Mouse (Mus musculus): Measurements from ENCODE around the gene Exo1.

Exo1 gene

DNA sequence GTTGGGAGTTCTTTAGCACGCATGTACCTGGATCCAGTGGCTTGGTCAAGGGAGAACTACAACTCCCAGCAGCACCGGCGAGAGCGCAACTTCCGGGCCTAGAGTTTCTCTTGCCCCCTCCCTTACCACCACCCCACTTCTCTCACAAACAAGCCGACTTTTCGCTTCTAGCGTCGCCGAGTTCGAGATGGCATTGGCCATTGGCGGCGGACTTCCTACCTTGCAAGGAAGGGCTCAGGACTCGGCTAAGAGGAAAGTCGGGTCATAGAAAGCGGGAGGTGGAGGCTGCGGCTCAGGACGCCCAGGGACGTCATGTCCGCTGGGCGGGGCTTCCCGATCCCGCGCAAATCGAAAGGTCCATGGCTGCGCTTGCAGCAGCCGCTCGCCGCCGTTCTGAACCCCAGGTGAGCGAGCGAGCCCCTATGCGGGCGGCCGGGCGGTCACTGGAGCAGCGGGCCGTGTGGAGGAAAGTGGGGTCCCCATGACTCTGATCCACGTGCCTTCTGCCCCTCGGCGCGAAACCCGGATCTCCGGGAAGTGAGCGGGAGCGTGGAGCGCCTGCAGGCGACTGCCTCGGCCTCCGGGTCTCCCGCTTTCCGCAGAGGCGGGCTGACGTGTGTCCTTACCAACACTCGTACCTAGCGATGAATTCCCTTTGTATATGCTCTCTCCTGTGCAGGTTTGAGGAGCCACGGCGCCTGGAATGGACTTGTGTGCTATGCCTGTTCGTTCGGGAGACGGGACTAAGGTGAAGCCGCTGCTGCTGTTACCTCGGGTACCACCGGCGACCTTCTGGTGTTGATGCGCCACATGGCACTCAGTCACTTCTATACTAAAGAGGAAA is at the start of gene Exo1:
Gene Exo1, plus strand, starts transcription at position 129 of the 844 bp plus-strand sequence.
- peak; percentile 93 for DNase-seq (ENCODE audit: low read depth)

- DNase-seq (ENCODE audit: low read depth): no peak
Observed at GRCm38 (mm10) chr1:175855515-175855914, 24.9 kb upstream of the Exo1 start.

GRCm38 (mm10) chr1:175867050-175867449 is 13.3 kb upstream of the Exo1 start:
- DNase-seq (ENCODE audit: low read depth): no peak

DNA sequence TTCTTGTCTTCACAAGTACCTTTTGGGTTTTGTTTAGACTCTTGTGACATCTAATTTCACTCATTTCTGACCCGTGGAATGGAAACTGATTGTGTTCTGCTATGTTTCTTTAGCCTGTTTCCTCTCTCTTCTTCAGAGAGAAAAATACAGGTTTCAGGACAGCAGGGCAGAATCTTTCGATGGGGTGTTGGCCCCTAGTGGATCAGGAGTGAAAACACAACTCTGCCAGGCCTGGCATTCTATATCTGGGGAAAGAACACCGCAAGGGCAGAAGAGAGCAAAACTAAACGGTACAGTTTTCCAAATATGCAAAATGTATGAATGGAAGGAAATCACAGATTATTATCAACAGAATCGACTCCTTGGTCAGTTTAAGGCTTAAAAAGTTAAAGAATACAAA is 12.8 kb upstream of the Exo1 start:
- no peak for DNase-seq (ENCODE audit: low read depth)

DNA sequence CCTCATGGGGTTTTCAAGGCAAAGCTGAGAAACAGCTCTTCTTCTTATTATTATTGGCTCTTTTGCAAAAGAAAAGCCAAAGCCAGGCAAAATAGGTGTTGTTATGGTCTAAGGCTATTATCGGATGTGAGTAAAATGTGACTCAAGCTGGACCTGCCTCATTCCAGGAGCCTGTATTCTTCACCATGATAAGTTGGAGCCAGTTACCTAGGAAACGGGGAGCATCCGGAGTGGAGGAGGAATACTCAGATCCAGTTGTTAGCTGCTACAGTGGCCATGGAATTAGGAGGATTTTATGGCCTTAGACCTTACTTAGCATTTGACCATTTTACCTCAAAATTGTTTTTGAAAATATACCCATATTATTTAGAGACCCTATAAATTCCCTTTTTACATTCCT is 9.7 kb upstream of the Exo1 start:
- DNase-seq (ENCODE audit: low read depth): no peak

DNA sequence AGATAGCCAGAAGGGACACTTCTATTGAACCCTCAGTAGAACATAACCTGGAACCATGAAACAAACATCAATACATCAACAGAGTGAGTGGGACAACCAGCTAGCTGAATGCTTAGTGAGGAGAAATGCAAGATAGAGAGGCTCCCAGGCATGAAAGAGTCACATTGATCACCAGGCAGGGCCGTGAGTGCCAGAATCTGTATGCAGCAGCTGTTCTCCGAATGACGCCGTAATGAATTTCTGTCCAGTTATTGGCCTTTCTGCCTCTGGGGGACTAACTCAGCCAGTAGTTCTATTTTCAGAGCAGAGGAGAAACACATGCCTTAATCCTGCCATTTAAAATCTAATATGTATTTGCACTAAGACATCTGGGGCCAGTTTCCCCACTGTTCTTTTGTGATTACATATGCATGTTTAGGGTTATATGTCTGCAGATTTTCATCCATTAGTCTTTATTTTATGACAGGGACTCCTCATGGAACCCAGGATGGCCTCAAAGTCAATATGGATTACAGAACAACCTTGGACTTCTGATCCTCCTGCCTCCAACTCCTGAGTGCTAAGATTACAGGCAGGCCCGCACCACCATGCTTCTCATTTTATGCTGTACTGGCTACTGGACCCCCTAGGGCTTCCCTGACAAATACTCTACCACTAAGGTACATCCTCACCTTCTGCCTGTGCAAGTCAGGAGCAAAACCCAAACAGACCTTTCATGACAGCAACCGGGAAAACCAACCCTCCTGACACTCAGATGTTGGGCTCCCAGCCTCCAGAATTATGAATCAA is 8.2 kb upstream of the Exo1 start:
- no peak for DNase-seq (ENCODE audit: low read depth)

GRCm38 (mm10) chr1:175883398-175883797 is 3.0 kb downstream of the Exo1 start:
- DNase-seq (ENCODE audit: low read depth): no peak

DNA sequence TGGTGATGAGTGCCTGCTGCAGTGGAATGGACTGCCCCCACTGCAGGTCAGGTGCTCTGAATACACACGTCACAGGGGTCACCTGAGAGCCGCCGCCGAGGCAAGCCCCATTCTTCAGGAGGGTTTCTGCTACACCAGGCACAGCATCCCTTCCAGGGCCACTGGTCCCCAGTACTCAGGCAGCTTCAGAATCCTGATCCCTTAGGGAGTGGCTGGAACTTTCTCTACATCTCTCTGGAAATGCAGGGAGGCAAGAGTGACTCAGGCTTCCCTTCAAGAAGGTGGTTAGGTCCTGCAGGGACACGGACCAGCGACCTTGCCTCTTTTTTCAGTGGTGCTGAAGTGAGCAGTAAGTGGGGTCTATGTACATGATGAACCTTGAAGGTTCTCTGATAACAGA is 12.9 kb downstream of the Exo1 start:
- no peak for DNase-seq (ENCODE audit: low read depth)

GRCm38 (mm10) chr1:175893726-175894125 is 13.3 kb downstream of the Exo1 start:
- no peak for DNase-seq (ENCODE audit: low read depth)

- DNase-seq (ENCODE audit: low read depth): no peak
Observed at GRCm38 (mm10) chr1:175911207-175911606, 30.8 kb downstream of the Exo1 start.

DNA sequence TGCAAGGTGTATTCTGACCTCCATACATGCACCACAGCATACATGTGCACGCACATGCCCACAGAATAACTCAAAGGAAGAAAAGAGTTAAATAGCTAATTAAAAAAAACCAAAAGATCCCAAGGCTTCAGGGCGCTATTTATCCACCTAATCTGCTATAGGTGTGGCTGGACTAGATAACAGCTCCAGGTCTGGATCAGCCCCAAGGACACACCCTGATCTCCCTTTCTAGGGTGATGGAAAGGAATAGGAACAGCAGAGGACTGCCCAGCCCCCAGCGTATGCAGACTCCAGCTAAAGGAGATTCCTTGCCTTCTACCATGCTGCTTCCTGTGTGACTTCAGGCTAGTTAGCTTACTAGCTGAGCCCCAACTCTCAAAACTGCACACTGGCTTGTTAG is 31.7 kb downstream of the Exo1 start:
- no peak for DNase-seq (ENCODE audit: low read depth)

GRCm38 (mm10) chr1:175913728-175914303 is 33.4 kb downstream of the Exo1 start:
- DNase-seq (ENCODE audit: low read depth): no peak

GRCm38 (mm10) chr1:175920029-175920428 is 39.6 kb downstream of the Exo1 start, which contains the start of gene Gm38100:
Gene Gm38100 (plus strand): TSS chr1:175920329.
- no peak for DNase-seq (ENCODE audit: low read depth)

DNA sequence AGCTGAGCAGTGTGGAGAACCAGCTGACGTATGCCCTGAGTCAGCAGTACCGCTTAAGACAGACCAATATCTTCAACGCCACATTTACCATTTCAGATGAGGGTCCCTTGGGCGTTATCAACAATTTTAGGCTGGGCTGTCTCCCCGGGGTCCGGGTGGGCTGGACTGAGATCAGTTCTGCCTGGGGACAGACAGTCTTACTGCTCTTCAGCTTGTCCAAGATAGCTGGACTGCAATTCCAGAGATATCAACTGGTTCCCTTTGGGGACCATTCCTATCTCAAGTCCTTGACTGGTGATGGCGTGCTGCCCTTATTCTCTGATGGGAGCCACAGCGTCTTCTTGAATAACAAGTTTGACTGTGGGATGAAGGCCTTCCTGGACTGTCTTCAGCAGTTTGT is 40.7 kb downstream of the Exo1 start:
- DNase-seq (ENCODE audit: low read depth): no peak

DNA sequence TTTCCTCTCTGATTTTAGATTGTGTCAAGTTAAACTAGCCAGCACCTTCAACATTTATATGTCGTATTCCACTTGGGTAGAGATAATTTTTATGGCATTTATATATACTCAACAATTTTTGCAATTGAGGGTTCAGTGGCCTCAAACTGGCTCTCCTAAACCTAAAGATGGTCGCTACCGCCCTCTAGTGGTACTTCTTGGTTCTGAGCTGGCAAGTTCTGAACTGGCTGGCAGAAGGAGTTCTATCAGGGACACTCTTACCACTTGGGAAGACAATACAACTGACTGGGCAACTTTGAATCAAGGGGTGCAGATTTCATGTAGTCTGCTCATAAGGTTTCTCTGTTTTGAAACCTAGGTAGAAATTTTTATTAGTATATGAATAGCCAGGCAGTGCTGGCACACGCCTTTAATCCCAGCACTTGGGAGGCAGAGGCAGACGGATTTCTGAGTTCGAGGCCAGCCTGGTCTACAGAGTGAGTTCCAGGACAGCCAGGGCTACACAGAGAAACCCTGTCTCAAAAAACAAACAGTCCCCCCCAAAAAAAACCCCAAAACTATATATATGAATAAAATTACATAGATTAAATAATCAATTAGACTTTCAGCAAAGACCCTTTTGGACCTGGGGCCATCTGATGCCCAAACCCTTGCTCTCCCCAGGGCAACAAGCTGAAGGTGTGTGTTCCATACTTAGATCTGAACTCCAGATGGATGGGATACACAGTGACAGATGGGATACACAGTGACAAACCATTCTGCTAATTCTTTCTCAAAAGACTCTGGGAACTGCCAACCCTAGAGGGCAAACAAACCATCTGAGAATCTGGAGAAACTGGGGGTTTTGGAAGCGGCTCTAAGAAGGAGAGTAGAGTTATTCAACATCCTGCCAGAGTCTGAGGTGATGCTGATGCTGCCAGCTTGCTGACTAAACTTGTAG is 43.7 kb downstream of the Exo1 start:
- peak; percentile 73 for DNase-seq (ENCODE audit: low read depth)

- no peak for DNase-seq (ENCODE audit: low read depth)
Observed at GRCm38 (mm10) chr1:175931391-175931790, 51.0 kb downstream of the Exo1 start.

DNA sequence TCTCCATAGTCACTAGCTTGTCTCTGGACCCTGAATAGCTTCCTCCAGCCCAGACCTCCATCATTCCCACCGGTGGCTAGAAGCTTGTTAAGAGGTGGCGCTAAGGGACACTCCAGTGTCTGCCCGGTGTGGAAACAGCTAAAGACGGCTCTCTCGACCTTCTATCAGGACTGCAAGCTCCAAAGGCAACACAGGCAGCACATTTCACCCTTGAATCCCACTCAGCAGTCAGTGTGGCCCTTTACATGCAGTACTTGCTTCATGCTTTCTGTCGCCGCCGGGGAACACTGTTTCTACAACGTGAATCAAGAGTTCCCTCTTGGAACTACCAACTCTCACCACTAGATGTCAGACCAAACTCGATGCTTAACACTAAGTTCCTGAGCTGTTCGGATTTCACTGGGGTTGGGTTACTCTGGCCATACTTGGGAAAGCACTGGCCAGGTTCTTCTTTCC is 55.9 kb downstream of the Exo1 start:
- DNase-seq (ENCODE audit: low read depth): peak; percentile 47

DNA sequence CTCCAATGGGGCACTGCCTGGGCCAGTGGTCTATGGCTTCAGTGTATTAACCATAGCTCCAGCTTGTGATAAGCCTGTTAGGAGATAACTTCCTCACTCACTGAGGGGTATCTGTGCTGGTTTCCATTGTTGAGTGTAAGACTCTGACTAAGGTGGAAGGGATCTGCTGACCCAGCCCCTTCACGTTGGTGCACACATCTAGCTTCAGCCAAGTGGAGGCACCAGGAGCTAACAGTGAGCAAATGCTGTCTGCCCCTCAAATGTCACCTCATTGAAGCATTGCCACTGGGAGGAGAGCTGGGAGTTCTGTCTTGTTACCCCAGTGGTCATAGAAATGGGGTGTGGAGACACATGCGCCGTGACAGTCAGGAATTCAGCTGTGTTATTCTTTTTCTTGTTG is 58.4 kb downstream of the Exo1 start:
- no peak for DNase-seq (ENCODE audit: low read depth)

DNA sequence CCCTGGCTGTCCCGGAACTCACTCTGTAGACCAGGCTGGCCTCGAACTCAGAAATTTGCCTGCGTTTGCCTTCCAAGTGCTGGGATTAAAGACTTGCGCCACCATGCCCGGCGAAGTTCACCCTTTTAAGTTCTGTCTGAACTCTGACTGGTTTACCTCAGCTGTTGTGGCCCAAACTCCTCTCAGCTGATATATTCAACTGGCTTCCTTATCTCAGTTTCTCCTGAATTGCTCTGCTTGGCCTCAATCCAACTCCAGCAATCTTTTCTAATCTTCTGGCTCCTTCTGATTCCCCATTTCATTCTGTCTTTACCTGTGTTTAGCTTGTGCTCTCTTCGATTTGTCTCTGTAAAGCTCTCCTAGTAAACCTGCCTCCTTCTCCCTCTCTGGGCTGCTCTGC is 62.8 kb downstream of the Exo1 start:
- no peak for DNase-seq (ENCODE audit: low read depth)

DNA sequence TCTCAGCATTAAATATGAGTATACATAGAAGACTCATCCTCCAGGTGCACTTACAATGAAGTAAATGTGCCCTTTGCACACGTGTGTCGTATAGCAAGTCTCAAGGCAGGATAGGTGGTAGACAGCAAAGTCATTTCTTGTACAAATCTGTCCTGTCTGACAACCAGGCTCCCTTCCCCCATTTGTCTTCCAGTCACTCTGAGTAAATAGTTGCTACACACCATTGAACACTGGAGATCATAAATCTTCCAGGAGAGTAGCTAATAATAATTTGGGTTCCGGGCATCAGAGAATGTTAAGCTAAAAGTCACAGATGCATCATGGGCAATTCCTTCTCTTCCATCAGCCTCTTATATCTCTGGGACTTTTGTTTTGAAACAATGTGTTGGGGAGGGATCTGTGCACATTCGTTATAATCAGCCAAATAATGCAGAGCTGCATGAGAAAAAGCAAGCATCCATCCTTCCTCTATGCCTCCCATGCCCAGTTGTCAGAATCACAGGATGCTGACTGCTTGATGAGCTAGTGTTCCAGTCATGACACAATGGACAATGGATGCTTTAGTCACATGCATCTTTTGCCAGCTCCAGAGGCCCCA is 66.4 kb downstream of the Exo1 start:
- no peak for DNase-seq (ENCODE audit: low read depth)

- DNase-seq (ENCODE audit: low read depth): no peak
Observed at GRCm38 (mm10) chr1:175950421-175950820, 70.0 kb downstream of the Exo1 start.

Measured in naive thymus-derived CD4-positive, alpha-beta T cell, adult 2 months (primary cell).